Mouse (Mus musculus) fat pad, adult 2 months (tissue): Measurements from ENCODE around the gene Nexn.
"Not testable (repeated sequence)": the region's sequence is repeated elsewhere in the genome, so short reads cannot be mapped to it uniquely, and the experiment has no call there.

Experiments
- DNase-seq: peaks from one replicate; pipeline ENCODE4 v3.0.0-alpha.2; 2011; ENCODE audit warnings: low read depth, low spot score; ENCODE audit errors: extremely low read depth

Gene Nexn

DNA sequence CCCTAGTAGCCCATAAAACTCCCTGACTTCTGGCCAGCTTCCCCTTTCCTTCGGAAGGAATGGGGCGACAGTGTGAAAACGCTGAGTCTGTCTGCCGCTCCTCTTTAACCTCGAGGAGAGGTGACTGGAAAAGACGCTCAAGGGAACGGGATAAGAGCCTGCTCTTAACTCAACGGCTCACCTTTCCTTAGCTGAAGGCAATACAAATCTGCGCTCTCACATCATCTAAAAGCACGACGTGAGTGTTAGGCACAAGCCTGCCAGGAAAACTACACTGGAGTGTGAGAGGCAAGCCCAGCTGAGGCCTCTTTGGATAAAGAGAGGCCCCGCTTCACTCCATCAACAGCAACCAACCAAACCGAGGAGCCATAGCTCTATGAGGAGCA is at the start of gene Nexn:
Gene Nexn, minus strand, starts transcription at position 315 of the 386 bp plus-strand sequence.
- no peak for DNase-seq

DNA sequence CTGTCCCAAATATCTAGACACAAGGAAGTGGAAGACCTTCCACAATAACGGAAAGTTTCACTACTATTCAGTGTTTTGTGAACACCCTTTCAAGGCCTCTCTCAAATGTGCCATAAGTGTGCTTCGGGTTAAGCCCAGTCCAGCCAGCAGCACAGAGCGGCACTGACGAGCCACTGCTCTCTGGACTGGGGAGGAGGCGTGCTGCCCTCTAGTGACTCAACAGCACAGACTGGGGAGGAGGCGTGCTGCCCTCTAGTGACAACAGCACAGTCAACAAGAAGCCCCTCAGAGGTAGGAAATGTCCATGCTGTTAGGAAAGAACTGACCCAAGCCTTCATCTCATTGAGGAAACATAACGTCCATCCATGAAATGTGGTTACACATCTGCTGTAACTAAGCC is 49.5 kb upstream of the Nexn start:
- no peak for DNase-seq

DNA sequence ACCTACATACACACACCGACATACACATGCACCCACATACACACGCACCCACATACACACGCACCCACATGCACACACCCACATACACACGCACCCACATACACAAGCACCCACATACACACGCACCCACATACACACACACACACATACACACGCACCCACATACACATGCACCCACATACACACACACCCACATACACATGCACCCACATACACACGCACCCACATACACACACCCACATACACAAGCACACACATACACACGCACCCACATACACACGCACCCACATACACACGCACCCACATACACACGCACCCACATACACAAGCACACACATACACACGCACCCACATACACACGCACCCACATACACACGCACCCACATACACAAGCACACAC is 48.5 kb upstream of the Nexn start:
- DNase-seq, result not testable (repeated sequence)

DNA sequence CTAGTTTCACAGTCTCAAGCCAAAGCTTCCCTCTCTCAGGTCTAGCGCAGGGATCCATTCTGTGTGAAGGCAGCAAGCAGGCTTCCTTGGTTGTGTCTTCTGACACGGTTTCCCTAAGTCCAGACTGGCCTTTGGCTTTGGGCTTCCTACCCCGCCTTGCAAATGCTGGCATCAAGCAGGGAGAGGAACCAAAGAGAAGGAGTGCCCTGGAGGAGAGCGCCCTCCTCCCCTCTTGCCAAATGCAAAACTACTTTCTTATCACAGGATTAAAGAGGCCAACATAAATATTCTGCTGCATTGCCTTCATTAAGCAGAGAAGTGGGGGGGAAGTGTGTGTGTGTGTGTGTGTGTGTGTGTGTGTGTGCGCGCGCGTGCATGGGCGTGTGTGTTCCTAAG is 43.1 kb upstream of the Nexn start:
- DNase-seq, result no peak

DNA sequence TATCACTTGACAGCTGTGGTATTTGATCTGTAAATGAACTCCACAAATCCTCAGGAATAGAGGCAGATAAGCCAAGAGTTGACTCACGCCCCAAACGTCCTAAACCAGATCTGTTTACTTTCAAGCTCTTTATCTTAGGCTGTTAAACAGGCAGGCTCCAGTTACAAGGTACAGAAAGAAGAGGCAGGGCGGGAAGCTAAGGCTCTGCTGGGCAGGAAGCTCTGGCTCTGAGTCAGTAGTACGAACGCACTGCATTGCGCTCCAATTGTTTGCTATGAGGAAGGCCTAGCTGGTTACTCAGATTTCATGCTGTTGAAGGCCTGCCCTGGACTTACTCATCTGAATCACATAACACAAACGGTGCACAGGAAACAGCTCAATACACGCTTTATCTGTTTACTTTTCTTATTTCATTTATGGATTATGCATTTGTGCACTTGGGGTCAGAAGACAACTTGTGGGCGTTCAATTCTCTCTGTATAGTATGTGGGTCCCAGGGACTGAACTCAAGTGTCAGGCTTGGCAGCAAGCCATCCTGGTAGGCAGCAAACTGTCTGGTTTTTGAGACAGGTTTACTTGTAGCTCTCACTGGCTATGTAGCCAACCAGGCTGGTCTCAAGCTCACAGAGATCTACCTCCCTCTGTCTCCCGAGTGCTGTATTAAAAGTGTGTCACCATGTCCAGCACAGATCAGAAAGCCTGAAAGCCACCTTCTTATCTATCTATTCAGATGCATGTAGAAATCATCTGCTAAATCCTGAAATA is 42.5 kb upstream of the Nexn start:
- no peak for DNase-seq

DNA sequence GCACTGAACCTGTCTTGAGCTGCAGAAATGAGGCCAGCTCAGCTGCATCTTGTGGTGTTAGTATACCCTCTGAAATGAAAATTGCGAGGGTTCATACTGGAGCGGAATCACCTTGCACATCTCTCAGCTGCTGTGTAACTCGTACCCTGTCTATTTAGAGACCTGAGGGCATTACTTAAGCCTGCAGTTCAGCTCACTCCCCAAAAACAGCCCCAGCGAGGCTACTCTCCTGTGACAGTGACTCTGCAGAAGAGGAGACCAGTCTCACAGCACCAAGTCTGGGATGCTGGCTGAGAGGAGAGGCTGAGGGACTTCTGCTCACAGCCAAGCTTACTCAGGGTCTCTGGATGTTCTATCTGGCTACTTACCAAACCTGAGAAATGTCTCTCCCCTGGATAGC is 39.8 kb upstream of the Nexn start:
- DNase-seq, result no peak

DNA sequence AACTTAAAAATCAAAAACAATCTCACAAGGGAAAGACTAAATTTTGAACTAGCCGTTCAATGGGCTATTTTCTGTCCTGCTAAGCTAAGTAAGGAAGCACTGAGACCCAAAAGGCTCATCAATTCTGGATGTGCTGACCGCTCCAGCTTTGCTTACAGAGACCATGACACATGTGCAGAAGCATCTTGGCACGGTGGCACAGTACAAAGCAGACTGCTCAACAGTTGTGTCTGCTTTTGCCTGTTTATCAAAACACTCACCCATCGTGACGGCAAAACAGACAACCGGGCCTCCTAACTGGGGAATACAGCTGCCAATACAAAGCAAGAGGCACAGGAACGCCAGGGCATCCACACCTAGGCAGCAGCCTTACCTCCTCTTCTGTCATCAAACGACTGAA is 38.9 kb upstream of the Nexn start:
- no peak for DNase-seq

DNA sequence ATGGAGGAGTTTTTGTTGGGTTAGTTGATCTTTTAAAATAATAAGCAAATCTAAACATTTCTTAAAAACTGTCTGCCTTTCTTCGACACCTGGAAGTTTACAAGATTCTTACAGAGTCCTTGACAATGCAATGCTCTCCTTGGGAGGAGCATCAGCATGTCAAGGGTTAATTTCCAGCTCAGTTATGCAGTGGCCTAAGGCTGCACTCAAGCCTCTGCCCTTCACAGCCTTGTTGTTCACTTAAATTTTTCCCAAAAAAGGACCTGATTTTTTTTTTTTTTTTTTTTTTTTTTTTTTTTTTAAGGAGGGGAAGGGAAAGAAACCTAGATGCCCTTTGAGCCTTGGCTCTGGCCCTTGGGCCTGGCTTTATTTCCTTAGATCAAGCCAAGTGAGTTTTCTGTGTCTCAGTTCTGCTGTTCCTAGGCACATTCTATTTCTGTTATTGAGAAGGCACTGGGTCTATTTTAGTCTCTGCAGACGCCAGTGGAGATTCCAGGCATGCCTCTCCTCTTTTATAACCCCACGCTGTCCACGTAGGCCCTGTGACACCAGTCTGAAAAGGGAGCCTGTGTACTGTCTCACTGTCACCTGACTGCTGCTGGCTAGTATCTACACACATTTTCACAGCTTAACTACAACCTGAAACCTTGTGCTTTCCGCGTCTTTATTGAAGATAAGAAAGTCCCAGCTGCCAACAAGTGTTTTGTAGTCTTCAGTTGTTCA is 38.1 kb upstream of the Nexn start:
- DNase-seq, result no peak

DNA sequence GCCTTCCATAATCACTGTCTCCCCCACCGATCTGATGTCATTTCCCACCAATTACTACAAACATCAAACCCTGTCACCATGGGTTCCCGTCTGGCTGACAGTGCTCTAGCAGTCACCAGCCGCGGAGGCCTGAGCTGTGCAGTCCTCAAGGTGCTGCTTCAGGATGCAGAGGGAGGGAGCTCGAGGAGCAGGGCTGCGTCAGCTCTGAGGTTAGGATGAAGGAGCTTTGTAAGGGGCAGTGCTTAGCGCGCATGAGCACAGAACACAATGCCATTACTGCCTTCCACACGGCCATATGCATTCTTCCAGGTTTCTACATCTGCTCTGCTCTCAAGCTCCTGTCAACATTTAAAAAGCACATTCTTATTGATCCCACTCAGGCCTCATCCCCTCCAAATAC is 36.8 kb upstream of the Nexn start:
- DNase-seq, result no peak

DNA sequence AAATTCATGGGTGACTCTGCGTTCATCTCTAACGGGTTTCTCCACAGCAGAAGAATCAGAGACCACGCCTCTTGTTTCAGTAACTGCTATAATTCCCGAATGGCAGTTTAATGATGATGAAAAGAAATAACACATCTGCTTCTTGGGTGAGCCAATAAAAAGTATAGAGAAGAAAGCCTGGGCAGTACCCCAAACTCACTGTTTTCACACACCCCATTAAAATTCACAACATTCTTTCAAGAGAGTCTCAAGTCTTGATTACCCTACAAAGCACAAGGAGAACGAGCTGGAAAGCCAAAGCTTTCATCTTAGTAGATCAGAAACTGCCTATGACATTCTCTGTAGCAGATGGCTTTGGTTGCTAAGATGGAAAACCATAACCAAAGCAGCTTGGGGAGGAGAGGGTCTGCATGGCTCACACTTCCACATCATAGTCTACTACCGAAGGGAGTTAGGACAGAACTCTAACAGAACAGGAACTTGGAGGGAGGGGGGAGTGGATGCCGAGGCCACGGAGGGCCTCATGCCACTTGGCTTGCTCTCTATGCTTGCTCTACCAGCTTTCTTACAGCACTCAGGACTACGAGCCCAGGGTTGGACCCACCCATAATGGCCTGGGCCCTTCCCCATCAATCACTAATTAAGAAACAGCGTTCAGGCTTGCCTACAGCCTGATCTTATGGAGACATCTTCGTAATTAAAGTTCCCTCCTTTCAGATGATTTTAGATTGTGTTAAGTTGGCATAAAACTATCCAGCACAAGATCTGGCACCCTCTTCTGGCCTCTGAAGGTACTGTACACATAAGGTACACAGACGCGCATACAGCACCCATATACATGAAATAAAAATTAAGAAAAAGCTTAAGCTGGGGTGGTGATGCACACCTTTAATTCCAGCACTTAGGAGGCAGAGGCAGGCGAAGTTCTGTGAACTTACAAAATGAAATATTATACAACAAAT is 34.5 kb upstream of the Nexn start:
- DNase-seq, result no peak

DNA sequence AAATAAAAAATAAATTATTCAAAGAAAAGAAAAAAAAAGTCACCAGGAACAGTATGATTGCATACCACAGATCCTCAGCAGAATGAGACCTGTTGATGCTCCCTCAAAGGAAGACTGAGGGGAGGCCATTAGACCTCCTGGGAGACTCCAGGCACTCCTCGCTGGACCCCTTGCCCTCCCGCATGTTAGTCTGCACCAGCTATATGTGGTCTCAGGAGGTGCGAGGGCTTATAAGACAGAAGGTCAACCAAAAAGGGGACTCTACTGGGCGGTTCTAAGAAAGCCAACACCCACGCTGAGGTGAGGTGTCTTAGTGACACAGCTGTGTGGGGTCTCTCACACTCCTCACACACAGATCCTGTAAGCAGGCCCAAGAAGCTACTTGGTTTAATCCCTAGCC is 29.7 kb upstream of the Nexn start:
- no peak for DNase-seq

DNA sequence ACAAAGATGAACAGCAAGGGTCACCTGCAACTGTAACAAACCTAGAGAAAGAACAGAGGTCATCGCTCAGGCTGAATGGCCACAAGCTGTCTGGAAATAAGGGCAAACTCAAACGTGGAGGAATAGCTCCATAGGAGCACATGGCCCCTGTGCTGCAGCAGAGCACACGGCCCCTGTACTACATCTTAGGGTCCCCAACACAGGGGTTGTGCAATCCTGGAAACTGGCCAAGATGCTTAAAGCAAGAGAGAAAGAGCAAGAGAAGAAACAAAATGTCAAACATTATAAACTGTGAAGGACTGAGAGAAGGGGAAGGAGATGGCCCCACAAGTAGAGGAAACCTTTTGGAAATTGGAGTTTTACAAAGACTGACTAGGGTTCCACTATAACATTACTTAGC is 28.2 kb upstream of the Nexn start:
- DNase-seq, result no peak

DNA sequence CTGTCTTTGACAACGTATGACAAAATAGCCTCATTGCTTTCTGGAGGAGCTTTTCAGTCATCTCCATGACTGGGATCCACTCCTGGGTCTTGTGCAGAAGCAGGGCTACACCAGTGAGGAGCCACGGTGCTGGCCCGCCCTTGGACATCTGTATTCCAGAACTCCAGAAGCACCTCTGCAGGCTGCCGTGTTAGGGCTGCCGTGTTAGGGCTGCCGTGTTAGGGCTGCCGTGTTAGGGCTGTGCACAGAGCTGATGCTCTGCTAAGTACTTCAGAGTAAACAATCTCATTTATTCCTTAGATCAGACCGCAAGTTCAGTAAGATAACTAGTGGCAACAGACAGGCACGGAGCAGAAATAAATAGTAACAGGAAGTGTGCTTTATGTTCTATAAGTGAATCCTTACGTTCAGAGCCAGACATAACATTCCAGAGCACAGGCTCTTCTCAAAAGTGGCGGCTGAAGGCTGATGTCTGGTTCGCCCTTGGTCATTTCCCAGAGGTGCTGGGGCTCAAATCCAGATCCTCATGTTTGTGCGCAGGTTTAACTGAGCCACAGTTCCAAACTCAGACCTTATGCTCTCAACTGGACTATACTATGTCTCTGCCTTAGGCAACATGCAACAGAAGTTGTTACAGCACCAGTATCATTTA is 27.5 kb upstream of the Nexn start:
- DNase-seq, result no peak

DNA sequence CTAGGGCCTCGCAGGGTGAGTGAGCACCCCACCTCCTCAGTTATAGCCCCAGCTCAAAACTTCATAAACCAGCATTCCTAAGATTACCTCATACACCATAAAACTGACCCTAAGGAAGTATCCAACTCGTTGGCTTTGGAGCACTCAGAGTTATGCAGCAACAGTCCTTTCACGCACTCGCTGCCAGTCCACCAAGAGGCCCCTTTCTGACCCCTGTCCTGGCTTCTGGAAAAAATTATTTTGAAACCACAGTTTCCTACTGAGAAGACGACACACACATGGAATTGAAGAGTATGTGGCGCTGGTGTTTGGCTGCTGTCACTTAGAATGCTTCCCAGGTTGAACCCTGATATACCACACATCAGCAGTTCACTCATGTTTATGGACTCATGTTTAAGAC is 25.7 kb upstream of the Nexn start:
- no peak for DNase-seq

DNA sequence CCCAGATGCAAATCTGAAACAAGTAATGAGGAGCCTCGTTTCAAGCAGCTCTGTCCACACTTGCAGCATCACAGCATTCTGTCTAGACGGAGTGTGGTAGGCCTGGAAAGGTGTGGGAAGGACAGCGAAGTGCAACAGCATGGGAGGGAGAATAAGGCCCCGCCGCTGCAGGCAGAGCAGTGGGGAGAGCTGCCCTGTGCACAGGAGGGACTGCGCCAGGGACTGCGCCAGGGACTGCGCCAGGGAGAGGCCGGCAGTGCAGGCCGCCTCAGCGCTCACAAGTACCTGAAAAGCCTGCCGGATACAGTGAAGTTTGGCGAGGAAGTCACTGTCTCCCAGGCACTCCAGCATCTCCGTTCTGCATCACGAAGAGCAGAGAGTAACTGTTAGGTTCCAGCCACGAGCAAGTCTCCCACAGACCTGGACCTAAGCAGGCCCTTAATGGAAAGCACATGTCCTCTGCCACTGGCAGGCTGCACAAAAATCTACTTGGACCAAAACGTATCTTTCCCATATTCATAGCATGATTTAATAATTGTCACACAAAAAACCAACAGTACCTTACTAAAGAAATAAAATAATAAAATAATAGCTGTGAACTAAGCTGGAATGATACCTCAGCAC is 24.1 kb upstream of the Nexn start:
- DNase-seq, result no peak

DNA sequence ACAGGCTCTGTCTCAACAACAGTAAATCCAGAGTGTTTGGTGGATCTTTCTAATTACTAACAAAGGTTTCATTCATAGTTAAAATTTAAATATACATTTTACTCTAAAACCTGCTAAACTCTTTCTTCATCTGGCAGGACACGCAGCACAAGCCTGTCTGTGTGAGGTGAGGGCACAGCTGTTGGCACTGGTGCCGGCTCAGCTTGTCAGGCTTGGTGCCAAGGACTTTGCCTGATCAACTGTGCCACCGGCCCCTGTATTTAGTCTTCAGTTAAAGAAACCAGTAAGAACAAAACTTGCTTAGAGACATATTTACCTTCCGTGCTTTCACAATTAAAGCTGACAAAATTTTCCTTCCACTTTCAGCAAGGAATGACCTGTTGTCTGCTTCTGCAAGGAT is 22.6 kb upstream of the Nexn start:
- DNase-seq, result no peak

DNA sequence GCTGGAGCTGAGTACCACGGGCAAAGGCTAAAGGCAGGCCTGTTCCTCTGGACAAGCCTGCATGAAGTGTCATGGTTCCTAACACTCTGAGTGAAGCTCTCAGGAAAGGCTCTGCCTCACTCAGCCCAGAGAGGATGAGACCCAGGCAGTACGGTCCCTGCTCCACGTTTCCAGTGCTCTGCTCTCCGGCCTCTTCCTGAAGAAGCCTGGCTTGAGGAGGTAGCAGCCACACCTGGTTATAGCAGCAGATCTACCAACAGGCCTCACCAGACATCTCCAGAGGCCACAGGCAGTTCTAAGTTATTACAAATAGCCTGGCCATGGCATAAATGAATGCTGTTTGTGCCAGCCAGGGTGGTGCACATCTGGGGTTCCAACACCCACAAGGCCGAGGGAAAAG is 22.1 kb upstream of the Nexn start:
- no peak for DNase-seq

DNA sequence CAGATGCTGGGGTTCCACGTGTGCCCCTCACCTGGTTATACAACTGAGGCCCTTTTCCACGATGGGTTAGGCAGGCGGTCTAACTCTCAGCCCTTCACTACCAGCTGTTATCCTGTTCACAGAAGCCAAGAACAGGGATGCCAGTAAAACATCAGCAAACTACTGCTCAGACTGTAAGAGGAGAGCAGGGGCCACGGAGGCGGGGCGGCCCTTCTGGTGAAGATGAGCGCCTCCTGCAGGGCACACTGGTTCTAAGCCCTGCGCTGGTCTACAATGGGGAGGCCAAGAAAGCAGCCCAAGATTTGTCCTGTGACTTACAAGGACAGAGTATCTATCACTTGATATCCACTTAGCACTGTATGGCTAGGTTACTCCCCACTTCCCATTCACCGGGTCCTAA is 21.7 kb upstream of the Nexn start:
- no peak for DNase-seq

DNA sequence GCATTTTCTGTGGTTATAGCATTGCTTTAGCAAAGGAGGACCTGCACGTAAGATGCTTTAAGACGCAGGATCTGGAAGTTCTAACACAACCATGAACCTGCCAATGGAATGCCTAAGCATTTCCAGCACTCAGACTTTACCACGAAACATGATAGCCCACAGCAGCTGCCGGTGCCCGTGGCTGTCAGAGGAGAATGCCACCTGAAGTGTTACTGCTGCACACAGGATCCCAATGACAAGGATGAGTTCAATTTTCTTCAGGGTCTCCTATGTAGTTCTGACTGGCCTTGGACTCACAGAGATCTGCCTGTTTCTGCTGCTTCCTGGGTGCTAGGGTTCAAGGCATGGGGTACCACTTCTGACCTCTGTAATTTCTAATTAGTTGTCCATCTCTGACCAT is 18.6 kb upstream of the Nexn start:
- DNase-seq, result no peak

DNA sequence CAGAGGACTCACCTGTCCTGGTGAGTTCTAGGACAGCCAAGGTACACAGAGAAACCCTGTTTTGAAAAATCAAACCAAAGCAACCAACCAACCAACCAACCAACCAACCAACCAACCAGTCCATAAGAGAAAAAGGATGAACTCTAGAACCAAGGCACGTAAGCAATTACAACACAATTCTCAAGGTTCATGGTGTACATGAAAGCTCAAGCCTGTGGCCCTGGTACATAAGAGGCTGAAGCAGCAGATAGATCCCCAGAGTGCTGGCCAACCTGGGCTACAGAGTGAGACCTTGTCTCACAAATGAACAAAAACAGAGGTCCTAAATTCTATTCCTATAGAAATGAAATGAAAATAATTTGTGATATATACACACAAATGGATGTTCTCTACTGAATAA is 18.2 kb upstream of the Nexn start:
- DNase-seq, result no peak

DNA sequence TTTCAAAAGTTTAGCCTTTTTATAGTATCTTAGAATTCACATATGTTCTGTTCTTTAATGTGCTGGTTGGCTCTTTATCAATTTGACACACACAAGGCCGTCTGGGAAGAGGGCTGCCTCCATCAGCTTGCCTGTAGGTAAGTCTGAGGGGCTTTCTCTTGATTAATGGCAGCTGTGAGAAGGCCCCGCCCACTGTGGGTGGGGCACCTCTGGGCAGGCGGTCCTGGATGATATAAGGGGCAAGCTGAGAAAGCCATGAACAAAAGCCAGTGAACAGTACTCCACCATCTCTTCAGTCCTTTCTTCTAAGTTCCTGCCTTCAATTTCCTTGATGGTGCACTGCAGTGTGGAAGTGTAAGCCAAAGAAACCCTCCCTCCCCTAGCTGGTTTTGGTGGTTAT is 16.0 kb upstream of the Nexn start:
- DNase-seq, result no peak
